Mouse (Mus musculus) neural tube, embryonic 15.5 days (tissue): ENCODE results near the gene Rab27a. TPM values are rescaled to one million over a fixed set of nuclear protein-coding genes. Genes with fewer than 3 reads are reported as not detected.

Experiments
- ATAC-seq: fragments of 200-750 bp; cut with Nextera tagmentation; 2 replicates; pipeline ENCODE4 v1.8.0; 2017; ENCODE audit warnings: mild to moderate bottlenecking, moderate TSS enrichment, moderate library complexity; ENCODE audit not compliant: low FRiP score
- H3K27ac ChIP-seq: fragments of 300-500 bp; sonication (generic); replicated peaks from 2 replicates; pipeline ENCODE4 v1.5.1; 2015; ENCODE audit warnings: mild to moderate bottlenecking, inconsistent platforms
- H3K27me3 ChIP-seq: fragments of 300-500 bp; sonication (generic); replicated peaks from 2 replicates; pipeline ENCODE4 v1.6.1; 2015; ENCODE audit warnings: inconsistent platforms
- H3K36me3 ChIP-seq: fragments of 300-500 bp; sonication (generic); 2 replicates; pipeline ENCODE4 v1.6.1; 2015; ENCODE audit warnings: inconsistent platforms
- H3K4me1 ChIP-seq: fragments of 300-500 bp; sonication (generic); 2 replicates; pipeline ENCODE4 v1.6.1; 2015; ENCODE audit warnings: inconsistent platforms
- H3K4me2 ChIP-seq: fragments of 300-500 bp; sonication (generic); 2 replicates; pipeline ENCODE4 v1.6.1; 2015; ENCODE audit warnings: inconsistent platforms, mild to moderate bottlenecking, moderate library complexity
- H3K4me3 ChIP-seq: fragments of 300-500 bp; sonication (generic); replicated peaks from 2 replicates; pipeline ENCODE4 v1.5.1; 2015; ENCODE audit warnings: mild to moderate bottlenecking, inconsistent platforms
- H3K9ac ChIP-seq: fragments of 300-500 bp; sonication (generic); replicated peaks from 2 replicates; pipeline ENCODE4 v1.6.1; 2015; ENCODE audit warnings: mild to moderate bottlenecking, inconsistent platforms
- H3K9me3 ChIP-seq: fragments of 300-500 bp; sonication (generic); replicated peaks from 2 replicates; pipeline ENCODE4 v1.6.1; 2016; ENCODE audit warnings: inconsistent platforms
- WGBS: fragments of 180-500 bp; shearing (Covaris S2); methylation state at CpG from one replicate; pipeline ENCODE4 v1.1.7; 2015; ENCODE audit warnings: mixed read lengths; 5-methylcytosine and 5-hydroxymethylcytosine counted together
- polyA plus RNA-seq: library from polyadenylated mRNA; unstranded; fragments of >200 nt; fragmentation: Nextera tagmentation; extraction: Ambion mirVana; gene quantifications from 2 replicates; pipeline ENCODE4 v1.2.1, GENCODE M21; 2015

Gene Rab27a
- polyA plus RNA-seq, 1 experiment from 2014 or later: 3.3 TPM

DNA sequence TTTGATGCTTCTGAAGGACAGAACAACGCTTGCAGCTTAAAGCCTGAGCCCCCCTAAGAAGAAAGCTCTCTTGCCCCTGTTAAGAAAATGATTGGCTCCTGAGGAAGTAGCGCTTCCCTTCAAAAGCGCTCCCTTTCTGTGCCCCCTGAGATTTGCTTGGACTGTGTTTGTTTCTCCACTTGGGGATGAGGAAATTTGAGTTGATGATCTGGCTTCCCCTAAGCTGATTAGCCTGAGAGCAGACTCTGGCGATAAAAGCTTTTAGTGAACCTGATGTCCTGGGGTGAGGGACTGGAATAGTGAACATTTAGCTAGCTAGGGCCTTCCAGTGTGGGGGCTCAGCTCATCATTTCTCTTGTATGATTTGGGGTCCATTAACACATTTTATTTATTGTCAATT lies 4.3 kb downstream of the Rab27a start:
- no peaks in the 10 kb centered on the region for H3K27me3 ChIP-seq
- no peak overlapping the region for H3K9ac ChIP-seq
- WGBS: 17% methylated on average over 4 of the region's 4 CpGs
- no peak overlapping the region for H3K4me3 ChIP-seq
- H3K9me3 ChIP-seq: no peaks in the 10 kb centered on the region
- ATAC-seq: no peak
- peaks cover 25% of the 10 kb centered on the region for H3K4me1 ChIP-seq
- H3K36me3 ChIP-seq: no peaks in the 10 kb centered on the region
- no peak overlapping the region for H3K27ac ChIP-seq
- no peak overlapping the region for H3K4me2 ChIP-seq

DNA sequence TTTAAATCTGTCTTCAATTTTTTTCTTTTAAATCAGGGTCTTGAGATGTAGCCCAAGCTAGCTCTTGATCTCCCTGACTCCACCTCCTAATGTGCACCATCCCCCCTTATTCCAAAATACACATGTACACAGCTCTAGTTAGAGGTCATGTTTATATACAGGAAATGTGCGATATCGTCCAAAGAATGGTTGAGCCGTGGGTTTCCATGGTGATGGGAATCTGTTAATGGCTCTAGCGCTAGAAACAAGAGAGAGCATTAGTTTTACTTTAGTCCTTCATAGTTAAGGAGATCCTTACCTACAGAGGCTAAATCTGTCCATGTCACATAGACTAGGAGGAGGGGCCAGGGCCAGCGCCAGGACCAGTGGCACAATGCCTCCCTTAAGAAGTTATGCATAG lies 5.2 kb downstream of the Rab27a start:
- Histone ChIP-seq H3K9me3 (no peaks in the 10 kb centered on the region), H3K9ac (no peak overlapping the region), H3K27me3 (no peaks in the 10 kb centered on the region), H3K27ac (no peak overlapping the region), H3K4me1 (peaks cover 18% of the 10 kb centered on the region), H3K4me3 (no peak overlapping the region), H3K36me3 (no peaks in the 10 kb centered on the region), H3K4me2 (no peak overlapping the region)
- ATAC-seq: no peak
- WGBS: 63% methylated on average over 5 of the region's 5 CpGs

- 66% methylated on average over 8 of the region's 8 CpGs for WGBS
- ATAC-seq: no peak
- no peaks in the 10 kb centered on the region for H3K27me3 ChIP-seq
- no peak overlapping the region for H3K9ac ChIP-seq
- no peaks in the 10 kb centered on the region for H3K36me3 ChIP-seq
- H3K4me2 ChIP-seq: no peak overlapping the region
- H3K4me1 ChIP-seq: peaks cover 10% of the 10 kb centered on the region
- H3K27ac ChIP-seq: no peak overlapping the region
- no peak overlapping the region for H3K4me3 ChIP-seq
- H3K9me3 ChIP-seq: no peaks in the 10 kb centered on the region
These were observed 6.0 kb downstream of the Rab27a start for GRCm38 (mm10) chr9:73050606-73051005.

DNA sequence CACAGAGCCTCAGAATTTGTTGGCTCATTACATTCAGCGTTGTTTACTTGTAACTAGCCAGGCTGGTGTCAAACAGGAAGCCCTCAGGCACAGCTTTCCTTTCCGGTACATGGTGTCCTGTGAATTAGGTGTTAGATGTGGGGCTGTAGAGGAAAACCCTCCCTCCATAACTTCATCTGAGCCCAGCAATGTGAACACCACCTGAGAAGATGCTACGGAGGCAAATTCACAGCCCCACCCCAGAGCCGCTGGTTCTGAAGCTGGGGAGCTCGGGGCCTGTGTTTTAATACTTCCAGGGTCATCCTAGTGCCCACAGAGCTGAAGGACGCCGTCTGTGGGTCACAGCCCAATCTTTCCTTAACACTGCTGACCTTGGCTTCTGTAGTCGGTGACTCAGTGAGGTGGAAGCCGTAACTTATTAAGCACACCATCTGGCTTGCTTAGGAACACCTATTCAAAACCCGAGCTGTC lies 10.8 kb downstream of the Rab27a start:
- no peak for ATAC-seq
- Histone ChIP-seq H3K4me2 (no peak overlapping the region), H3K9ac (no peak overlapping the region), H3K27ac (no peak overlapping the region), H3K4me1 (no peaks in the 10 kb centered on the region), H3K9me3 (no peaks in the 10 kb centered on the region), H3K4me3 (no peak overlapping the region), H3K36me3 (no peaks in the 10 kb centered on the region), H3K27me3 (no peaks in the 10 kb centered on the region)
- 74% methylated on average over 10 of the region's 10 CpGs for WGBS

- Histone ChIP-seq H3K4me1 (peaks cover 9% of the 10 kb centered on the region), H3K27ac (no peak overlapping the region), H3K27me3 (no peaks in the 10 kb centered on the region), H3K9me3 (no peaks in the 10 kb centered on the region), H3K4me2 (no peak overlapping the region), H3K36me3 (no peaks in the 10 kb centered on the region), H3K4me3 (no peak overlapping the region), H3K9ac (no peak overlapping the region)
- WGBS: 87% methylated on average over 4 of the region's 4 CpGs
- no peak for ATAC-seq
These were observed 14.6 kb downstream of the Rab27a start for GRCm38 (mm10) chr9:73059224-73059623.

DNA sequence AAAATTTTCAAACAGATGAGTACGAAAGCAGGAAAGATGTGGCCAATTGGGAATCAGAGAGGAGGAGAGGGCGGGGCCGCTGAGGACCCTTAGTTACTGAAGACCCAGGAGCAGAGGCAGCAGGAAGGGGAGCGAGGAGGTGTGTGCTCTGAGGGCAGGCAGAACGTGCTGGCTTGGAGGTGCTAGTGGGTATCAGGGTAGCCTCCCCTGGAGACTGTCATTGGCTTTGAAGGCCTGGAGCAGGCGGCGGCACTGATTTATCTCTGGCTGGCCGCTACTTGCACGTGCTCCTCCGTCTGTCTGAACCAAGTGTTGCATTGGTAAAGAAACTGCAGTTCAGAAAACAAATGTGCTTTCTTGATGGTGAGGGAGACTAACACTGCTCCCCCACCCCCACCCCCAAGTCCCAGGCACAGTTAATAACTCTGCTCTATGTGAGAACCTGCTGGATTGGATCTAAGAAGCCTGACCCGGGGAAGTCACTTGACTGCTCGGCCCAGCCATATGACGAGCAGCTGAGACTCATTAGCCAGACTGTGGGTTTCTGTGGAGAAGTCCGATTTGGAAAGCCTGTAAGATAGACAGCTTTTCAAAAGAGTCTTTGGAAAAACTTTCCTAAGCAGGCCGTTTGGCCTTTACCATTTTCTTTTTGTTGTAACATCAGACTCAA lies 19.1 kb downstream of the Rab27a start:
- ATAC-seq: no peak; the same call in 1 of the 2 replicates
- H3K27ac ChIP-seq: no peak overlapping the region
- peak overlapping the region; percentile 40 for H3K4me2 ChIP-seq
- H3K9me3 ChIP-seq: no peaks in the 10 kb centered on the region
- H3K4me1 ChIP-seq: peaks cover 25% of the 10 kb centered on the region
- H3K9ac ChIP-seq: no peak overlapping the region
- no peaks in the 10 kb centered on the region for H3K27me3 ChIP-seq
- WGBS: 31% methylated on average over 15 of the region's 15 CpGs
- H3K36me3 ChIP-seq: no peaks in the 10 kb centered on the region
- H3K4me3 ChIP-seq: no peak overlapping the region

DNA sequence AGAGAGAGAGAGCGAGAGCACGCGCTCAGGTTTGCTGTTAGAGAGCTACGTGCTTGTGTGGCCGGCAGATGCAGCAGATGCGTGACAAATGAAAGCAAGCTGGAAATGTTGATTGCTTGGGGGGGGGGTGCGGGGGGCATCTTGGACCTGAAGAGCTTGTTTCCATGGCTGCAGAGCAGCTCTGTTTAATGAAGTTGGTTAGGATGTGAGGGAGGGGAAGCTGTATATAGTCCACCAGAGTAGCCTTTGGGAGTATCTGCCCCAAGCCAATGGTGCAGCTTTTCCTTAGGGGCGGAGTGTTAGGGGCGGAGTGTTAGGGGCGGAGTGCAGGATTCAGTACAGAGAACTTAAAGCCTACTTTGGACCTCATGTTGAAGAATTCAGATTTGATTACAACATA lies 22.4 kb downstream of the Rab27a start:
- peaks cover 25% of the 10 kb centered on the region for H3K4me1 ChIP-seq
- no peak overlapping the region for H3K4me3 ChIP-seq
- peak; percentile 67; the same call in 1 of the 2 replicates for ATAC-seq
- H3K9me3 ChIP-seq: no peaks in the 10 kb centered on the region
- peak overlapping the region; percentile 45 for H3K4me2 ChIP-seq
- no peaks in the 10 kb centered on the region for H3K36me3 ChIP-seq
- no peak overlapping the region for H3K27ac ChIP-seq
- no peaks in the 10 kb centered on the region for H3K27me3 ChIP-seq
- no peak overlapping the region for H3K9ac ChIP-seq
- WGBS: 25% methylated on average over 10 of the region's 10 CpGs

- WGBS: 28% methylated on average over 6 of the region's 6 CpGs
- Histone ChIP-seq H3K27me3 (no peaks in the 10 kb centered on the region), H3K9ac (no peak overlapping the region), H3K4me3 (no peak overlapping the region), H3K4me1 (peaks cover 24% of the 10 kb centered on the region), H3K4me2 (no peak overlapping the region), H3K27ac (no peak overlapping the region), H3K36me3 (no peaks in the 10 kb centered on the region), H3K9me3 (no peaks in the 10 kb centered on the region)
- no peak for ATAC-seq
These were observed 23.6 kb downstream of the Rab27a start for GRCm38 (mm10) chr9:73068230-73068679.

GRCm38 (mm10) chr9:73068688-73069087 lies 24.0 kb downstream of the Rab27a start:
- WGBS: 76% methylated on average over 6 of the region's 6 CpGs
- H3K4me1 ChIP-seq: peaks cover 20% of the 10 kb centered on the region
- ATAC-seq: no peak
- H3K9ac ChIP-seq: no peak overlapping the region
- H3K4me2 ChIP-seq: no peak overlapping the region
- H3K4me3 ChIP-seq: no peak overlapping the region
- H3K36me3 ChIP-seq: no peaks in the 10 kb centered on the region
- H3K27me3 ChIP-seq: no peaks in the 10 kb centered on the region
- no peaks in the 10 kb centered on the region for H3K9me3 ChIP-seq
- H3K27ac ChIP-seq: no peak overlapping the region

DNA sequence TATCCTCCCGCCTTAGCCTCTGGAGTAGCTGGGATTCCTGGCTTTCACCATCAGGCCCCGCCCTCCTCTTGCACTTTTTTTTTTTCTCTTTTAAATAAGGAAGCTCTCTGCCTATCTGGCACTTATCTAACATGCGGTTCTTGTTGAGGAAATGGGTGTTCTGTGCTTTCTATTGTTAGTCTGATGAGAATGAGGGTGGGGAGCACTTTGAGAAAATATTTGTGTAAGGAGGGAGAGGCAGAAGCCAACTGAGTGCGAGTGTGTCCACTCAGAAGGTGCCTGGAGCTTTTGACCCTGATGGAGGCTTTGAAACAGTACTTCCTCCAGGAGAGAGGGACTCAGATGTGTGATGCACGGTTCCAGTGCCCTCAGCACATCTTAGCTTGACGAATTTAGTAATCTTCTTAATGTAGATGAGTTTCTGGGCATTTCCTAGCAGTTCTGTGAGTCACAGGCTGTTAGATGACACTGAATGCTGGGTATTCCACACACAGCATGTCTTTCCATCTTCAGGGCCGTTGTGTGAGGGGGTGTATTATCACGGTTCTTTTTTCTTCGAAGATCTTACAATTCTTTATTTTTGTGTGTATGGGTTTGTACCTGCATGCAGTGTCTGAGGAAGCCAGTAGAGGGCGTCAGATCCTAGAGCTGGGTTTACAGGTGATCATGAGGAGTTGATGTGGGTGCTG lies 26.5 kb downstream of the Rab27a start:
- WGBS: 80% methylated on average over 10 of the region's 10 CpGs
- H3K4me1 ChIP-seq: peaks cover 16% of the 10 kb centered on the region
- ATAC-seq: no peak
- no peak overlapping the region for H3K4me3 ChIP-seq
- H3K9ac ChIP-seq: no peak overlapping the region
- no peaks in the 10 kb centered on the region for H3K36me3 ChIP-seq
- no peak overlapping the region for H3K4me2 ChIP-seq
- no peaks in the 10 kb centered on the region for H3K27me3 ChIP-seq
- H3K27ac ChIP-seq: no peak overlapping the region
- no peaks in the 10 kb centered on the region for H3K9me3 ChIP-seq

GRCm38 (mm10) chr9:73072426-73072825 lies 27.8 kb downstream of the Rab27a start:
- WGBS: 85% methylated on average over 8 of the region's 8 CpGs

GRCm38 (mm10) chr9:73073169-73073568 lies 28.5 kb downstream of the Rab27a start:
- Histone ChIP-seq H3K9ac (no peak overlapping the region), H3K27ac (no peak overlapping the region), H3K36me3 (no peaks in the 10 kb centered on the region), H3K9me3 (no peaks in the 10 kb centered on the region), H3K4me3 (no peak overlapping the region), H3K4me1 (peaks cover 5% of the 10 kb centered on the region; the same call in 1 of the 2 replicates), H3K4me2 (no peak overlapping the region), H3K27me3 (no peaks in the 10 kb centered on the region)
- no peak for ATAC-seq
- 88% methylated on average over 5 of the region's 5 CpGs for WGBS

More at GRCm38 (mm10) chr9:73072426-73072825, 27.8 kb downstream of the Rab27a start:
- Histone ChIP-seq H3K27ac (no peak overlapping the region), H3K4me1 (peaks cover 11% of the 10 kb centered on the region), H3K4me3 (no peak overlapping the region), H3K36me3 (no peaks in the 10 kb centered on the region), H3K9me3 (no peaks in the 10 kb centered on the region), H3K4me2 (no peak overlapping the region), H3K9ac (no peak overlapping the region), H3K27me3 (no peaks in the 10 kb centered on the region)
- ATAC-seq: no peak
